ENCODE assay signal across 8 mouse cellular contexts in the genomic region with DNA sequence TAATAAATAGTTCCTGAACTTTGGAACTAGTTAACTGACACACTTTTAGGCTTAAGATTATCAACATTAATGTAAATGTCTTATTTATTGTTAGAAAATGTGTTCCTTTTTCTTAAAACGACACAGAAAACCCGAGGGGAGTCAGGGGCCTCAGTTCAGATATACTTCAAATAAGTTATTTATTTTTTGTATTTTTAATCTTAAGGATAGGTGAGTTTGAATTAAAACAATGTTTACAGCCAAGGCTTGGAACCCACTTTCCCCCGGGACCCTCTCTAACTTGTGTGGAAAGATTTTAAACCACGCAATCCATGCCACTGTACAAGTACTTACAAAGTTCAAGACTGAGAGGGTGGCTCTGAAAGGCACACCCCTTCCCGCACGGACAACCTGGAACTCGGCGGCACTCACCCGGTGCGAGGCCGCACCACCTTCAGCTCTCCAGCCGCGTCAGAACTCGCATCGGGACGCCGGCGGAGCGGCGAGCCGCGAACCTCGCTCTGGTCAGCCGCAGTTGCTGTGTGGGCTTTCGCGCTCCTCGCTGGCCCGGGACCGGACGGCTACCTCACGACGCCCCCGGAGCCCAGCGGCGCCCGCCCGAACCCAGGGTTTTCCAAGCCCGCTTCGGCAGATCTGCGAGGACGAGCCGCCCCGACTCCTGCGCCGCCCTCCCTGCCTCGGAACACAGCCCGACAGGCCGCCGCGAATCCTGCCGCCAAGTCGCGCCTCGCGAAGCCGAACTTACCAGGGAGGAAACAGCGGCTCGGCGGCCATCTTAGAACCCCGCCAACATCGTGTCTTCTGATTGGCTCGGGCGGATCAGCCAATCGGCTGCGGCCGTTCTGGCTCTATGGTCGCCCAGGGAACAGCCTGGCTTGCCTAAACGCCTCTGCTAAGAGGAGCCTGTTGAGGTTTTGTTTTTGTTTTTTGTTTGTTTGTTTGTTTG. TPM values are rescaled to one million over a fixed set of nuclear protein-coding genes. Genes with fewer than 3 reads are reported as not detected.
DNase-seq lines count a peak whose midpoint lies in the region; ATAC-seq and TF ChIP-seq lines count a peak whose summit lies in the region.

TSS of gene Fam204a (minus strand) at position 803 of the 946 bp plus-strand sequence.

- no peaks in the 10 kb centered on the region for H3K27me3 ChIP-seq in forebrain, embryonic 11.5 days (ENCODE audit: control insufficient read depth, insufficient read depth, low read length)
- H3K27me3 ChIP-seq in heart, postnatal 0 days (ENCODE audit: control insufficient read depth, insufficient read depth, low read length), result no peaks in the 10 kb centered on the region
- H3K27me3 ChIP-seq in liver, embryonic 16.5 days (ENCODE audit: control insufficient read depth, insufficient read depth, low read depth, low read length), result no peaks in the 10 kb centered on the region
- no peaks in the 10 kb centered on the region for H3K27me3 ChIP-seq in neural tube, embryonic 13.5 days
- no peaks in the 10 kb centered on the region for H3K27me3 ChIP-seq in testis, adult 2 months (ENCODE audit: control insufficient read depth, insufficient read depth, low read length)

- TF ChIP-seq CTCF in heart, postnatal 0 days (IDR thresholded peaks at IDR 0.05; ENCODE audit: low read depth), result no peak
- TF ChIP-seq CTCF in testis, adult 2 months (IDR thresholded peaks at IDR 0.05; ENCODE audit: control insufficient read depth, insufficient read depth, insufficient replicate concordance, low read depth, low read length), result no peak

- peak within 1 kb of the TSS; percentile 98 for H3K27ac ChIP-seq in forebrain, embryonic 11.5 days (ENCODE audit: low read depth, low read length)
- peak within 1 kb of the TSS; percentile 98 for H3K27ac ChIP-seq in heart, postnatal 0 days (ENCODE audit: low read depth)
- H3K27ac ChIP-seq in liver, embryonic 16.5 days (ENCODE audit: low read length), result peak within 1 kb of the TSS; percentile 96
- H3K27ac ChIP-seq in neural tube, embryonic 13.5 days (replicated peaks), result peak within 1 kb of the TSS; percentile 96
- H3K27ac ChIP-seq in testis, adult 2 months (ENCODE audit: control insufficient read depth, insufficient read depth, low read depth, low read length), result peak within 1 kb of the TSS; percentile 83

- peak; percentile 100 for ATAC-seq in forebrain, embryonic 11.5 days (replicated peaks; ENCODE audit: low FRiP score)
- ATAC-seq in heart, postnatal 0 days (ENCODE audit: insufficient read depth, low read depth), result peak; percentile 99
- peak; percentile 99 for ATAC-seq in liver, embryonic 16.5 days (ENCODE audit: low read depth)
- peak; percentile 100 for ATAC-seq in neural tube, embryonic 13.5 days (ENCODE audit: low read depth)

- H3K4me3 ChIP-seq in forebrain, embryonic 11.5 days (ENCODE audit: low read depth, low read length), result peak within 1 kb of the TSS; percentile 90
- peak within 1 kb of the TSS; percentile 89 for H3K4me3 ChIP-seq in heart, postnatal 0 days (ENCODE audit: low read depth, low read length)
- peak within 1 kb of the TSS; percentile 91 for H3K4me3 ChIP-seq in liver, embryonic 16.5 days (ENCODE audit: low read depth, low read length)
- peak within 1 kb of the TSS; percentile 86 for H3K4me3 ChIP-seq in neural tube, embryonic 13.5 days
- H3K4me3 ChIP-seq in testis, adult 2 months (ENCODE audit: control insufficient read depth, low read depth, low read length), result peak within 1 kb of the TSS; percentile 87

- H3K9ac ChIP-seq in forebrain, embryonic 11.5 days (ENCODE audit: low read length), result peak within 1 kb of the TSS; percentile 89
- peak within 1 kb of the TSS; percentile 91 for H3K9ac ChIP-seq in heart, postnatal 0 days (replicated peaks; ENCODE audit: low read depth, low read length)
- peak within 1 kb of the TSS; percentile 94 for H3K9ac ChIP-seq in liver, embryonic 16.5 days (ENCODE audit: low read depth, low read length)
- peak within 1 kb of the TSS; percentile 83 for H3K9ac ChIP-seq in neural tube, embryonic 13.5 days

- under 1% methylated on average over 68 of the region's 68 CpGs for WGBS in forebrain, embryonic 11.5 days
- WGBS in heart, postnatal 0 days, result under 1% methylated on average over 67 of the region's 68 CpGs
- under 1% methylated on average over 62 of the region's 68 CpGs for WGBS in liver, embryonic 16.5 days (ENCODE audit: insufficient replicate concordance)
- under 1% methylated on average over 68 of the region's 68 CpGs for WGBS in neural tube, embryonic 13.5 days

- TF ChIP-seq POLR2A in testis, adult 2 months (IDR thresholded peaks at IDR 0.05; ENCODE audit: control insufficient read depth, low read depth, low read length), result peak; percentile 98

- H3K36me3 ChIP-seq in forebrain, embryonic 11.5 days (ENCODE audit: control insufficient read depth, insufficient read depth, low read length), result no peaks in the 10 kb centered on the region
- H3K36me3 ChIP-seq in heart, postnatal 0 days (replicated peaks; ENCODE audit: control insufficient read depth, insufficient read depth, low read length), result no peaks in the 10 kb centered on the region
- no peaks in the 10 kb centered on the region for H3K36me3 ChIP-seq in liver, embryonic 16.5 days (ENCODE audit: control insufficient read depth, insufficient read depth)
- H3K36me3 ChIP-seq in neural tube, embryonic 13.5 days, result no peaks in the 10 kb centered on the region
- no peaks in the 10 kb centered on the region for H3K36me3 ChIP-seq in testis, adult 2 months (ENCODE audit: control insufficient read depth, insufficient read depth, low read length)

- H3K4me1 ChIP-seq in forebrain, embryonic 11.5 days (replicated peaks; ENCODE audit: control insufficient read depth, insufficient read depth, low read length), result peaks cover 6% of the 10 kb centered on the region
- H3K4me1 ChIP-seq in heart, postnatal 0 days (ENCODE audit: control insufficient read depth, insufficient read depth), result 0 out of 2 replicates have a peak, but pooled peaks cover 5% of the 10 kb centered on the region
- peaks cover 5% of the 10 kb centered on the region for H3K4me1 ChIP-seq in liver, embryonic 16.5 days (ENCODE audit: control insufficient read depth, low read depth, low read length)
- H3K4me1 ChIP-seq in neural tube, embryonic 13.5 days (replicated peaks), result peaks cover 19% of the 10 kb centered on the region
- H3K4me1 ChIP-seq in testis, adult 2 months (ENCODE audit: control insufficient read depth, insufficient read depth, low read length), result peaks cover 3% of the 10 kb centered on the region; the same call in 1 of the 2 replicates

- H3K4me2 ChIP-seq in forebrain, embryonic 11.5 days (ENCODE audit: low read depth, low read length, severe bottlenecking), result peak within 1 kb of the TSS; percentile 54
- H3K4me2 ChIP-seq in heart, postnatal 0 days (ENCODE audit: low read depth, low read length), result peak within 1 kb of the TSS; percentile 62
- peak within 1 kb of the TSS; percentile 71 for H3K4me2 ChIP-seq in liver, embryonic 16.5 days (ENCODE audit: low read depth, low read length)
- H3K4me2 ChIP-seq in neural tube, embryonic 13.5 days, result peak within 1 kb of the TSS; percentile 59

- no peaks in the 10 kb centered on the region for H3K9me3 ChIP-seq in forebrain, embryonic 11.5 days (ENCODE audit: control insufficient read depth, low read length)
- H3K9me3 ChIP-seq in heart, postnatal 0 days (replicated peaks; ENCODE audit: control insufficient read depth, low read length), result no peaks in the 10 kb centered on the region
- H3K9me3 ChIP-seq in liver, embryonic 16.5 days (replicated peaks; ENCODE audit: control insufficient read depth, low read length), result no peaks in the 10 kb centered on the region
- no peaks in the 10 kb centered on the region for H3K9me3 ChIP-seq in neural tube, embryonic 13.5 days

- DNase-seq in CD8-positive naive resting alpha-beta T cell, adult 2 months (ENCODE audit: low read depth in 2 of 2, low spot score in 2 of 2), result peak; percentile 93 to 95
- DNase-seq in c-Kit-positive CD71-negative TER-119-negative erythroid progenitor cells, embryonic 14.5 days (ENCODE audit: low read depth), result peak; percentile 85
- peak; percentile 96 for DNase-seq in forebrain, embryonic 11.5 days (ENCODE audit: low spot score)
- DNase-seq in heart, postnatal 0 days (ENCODE audit: low spot score), result peak; percentile 89
- peak; percentile 97 to 98 for DNase-seq in kidney, postnatal 4 days

- peak; percentile 86 for TF ChIP-seq EP300 in heart, postnatal 0 days (IDR thresholded peaks at IDR 0.05; ENCODE audit: low read depth)

RNA-seq across cellular contexts. Expression of gene Fam204a, which starts in this region (rescaled TPM):
- polyA plus RNA-seq in forebrain, embryonic 11.5 days (2014; fragmentation: Nextera tagmentation; extraction: Ambion mirVana), result 74.8 and 94.2 TPM in 2 replicates
- total RNA-seq in heart, postnatal 0 days (2014; rRNA removed; ENCODE audit: low replicate concordance), result 11.9 and 23.1 TPM in 2 replicates
- polyA plus RNA-seq in heart, postnatal 0 days (2015; fragmentation: Nextera tagmentation; extraction: Ambion mirVana), result 32.6 and 38.4 TPM in 2 replicates
- 14.4 and 16.6 TPM in 2 replicates for polyA plus RNA-seq in liver, embryonic 16.5 days (2015; fragmentation: Nextera tagmentation; extraction: Ambion mirVana)
- polyA plus RNA-seq in neural tube, embryonic 13.5 days (2015; fragmentation: Nextera tagmentation; extraction: Ambion mirVana), result 74.6 and 75.0 TPM in 2 replicates
- polyA plus RNA-seq in testis, adult 2 months (2012; rRNA removed), result 8.6 TPM in 2 replicates

Comparison
In these comparisons a context has a peak if more than half of its experiments do, and no peak if none do; other contexts are left out.
1. Peak in every context shown above with its lines: DNase-seq, ATAC-seq, H3K4me3 ChIP-seq and H3K27ac ChIP-seq.